Mouse (Mus musculus) ES-Bruce4 (cell line): ENCODE measurements around the gene Slc34a2. TPM values are rescaled to one million over a fixed set of nuclear protein-coding genes. Genes with fewer than 3 reads are reported as not detected.
A peak's percentile ranks its signal among the peaks of the same experiment; 100 is the strongest.

ENCODE experiments used
- H3K27ac ChIP-seq: 2 replicates; pipeline ENCODE4 v1.5.1; 2012; ENCODE audit warnings: low read length, inconsistent platforms; ENCODE audit not compliant: insufficient read depth
- H3K27me3 ChIP-seq: 2 replicates; pipeline ENCODE4 v1.6.1; 2012; ENCODE audit warnings: mild to moderate bottlenecking, low read length, inconsistent platforms; ENCODE audit not compliant: control insufficient read depth, poor library complexity, insufficient read depth, severe bottlenecking
- H3K36me3 ChIP-seq: 2 replicates; pipeline ENCODE4 v1.6.1; 2012; ENCODE audit warnings: inconsistent platforms, mild to moderate bottlenecking, low read length, moderate library complexity; ENCODE audit not compliant: control insufficient read depth, poor library complexity, insufficient read depth, severe bottlenecking
- H3K4me1 ChIP-seq: one replicate; pipeline ENCODE4 v1.8.1; 2011; ENCODE audit warnings: low read length; ENCODE audit not compliant: control insufficient read depth, insufficient read depth
- H3K4me3 ChIP-seq: 2 replicates; pipeline ENCODE4 v1.5.1; 2011; ENCODE audit warnings: low read depth, mild to moderate bottlenecking, low read length
- H3K9ac ChIP-seq: 2 replicates; pipeline ENCODE4 v1.6.1; 2012; ENCODE audit warnings: low read depth, mild to moderate bottlenecking, inconsistent platforms; ENCODE audit not compliant: poor library complexity, severe bottlenecking
- H3K9me3 ChIP-seq: replicated peaks from 2 replicates; pipeline ENCODE4 v1.6.1; 2012; ENCODE audit warnings: mild to moderate bottlenecking, low read length, inconsistent platforms; ENCODE audit not compliant: control insufficient read depth, poor library complexity, insufficient read depth, severe bottlenecking
- CTCF ChIP-seq: IDR thresholded peaks from one replicate; pipeline ENCODE4 v1.8.1; 2011; ENCODE audit warnings: low read depth, low read length
- EP300 ChIP-seq: IDR thresholded peaks from 2 replicates; pipeline ENCODE4 v1.6.1; 2011; ENCODE audit warnings: low read depth, low read length; ENCODE audit not compliant: insufficient read depth
- POLR2A ChIP-seq: IDR thresholded peaks from one replicate; pipeline ENCODE4 v1.8.1; 2011; ENCODE audit warnings: low read length; ENCODE audit not compliant: insufficient read depth
- polyA plus RNA-seq: library from polyadenylated mRNA; stranded (reverse); fragments of >200 nt; gene quantifications from 2 replicates; pipeline ENCODE4 v1.2.4, GENCODE M21; 2011; ENCODE audit warnings: low read depth; ENCODE audit not compliant: missing spikeins, insufficient read depth, insufficient read length

Gene Slc34a2
- polyA plus RNA-seq, 1 experiment = 1.8 TPM

DNA sequence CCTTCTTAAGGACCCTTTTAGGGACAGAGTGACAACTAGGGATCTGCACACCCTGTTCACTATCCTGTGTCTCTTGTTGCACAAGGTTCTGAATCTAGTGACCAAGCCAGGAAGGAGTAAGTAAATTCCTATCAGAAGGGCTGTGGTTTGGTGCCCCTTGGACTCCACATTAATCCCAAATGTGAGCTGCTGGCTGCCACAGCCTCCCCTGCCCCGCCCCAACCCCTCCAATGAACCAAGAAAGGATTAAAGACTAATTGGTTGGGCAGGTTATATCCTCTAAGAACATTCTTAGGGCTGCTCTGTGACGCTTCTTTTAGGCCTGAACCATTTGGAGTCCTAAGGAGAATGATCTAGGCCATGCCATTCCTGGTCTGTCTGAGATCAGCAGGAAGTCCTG is 14.4 kb upstream of the Slc34a2 start:
- no peak overlapping the region for H3K4me3 ChIP-seq
- H3K27ac ChIP-seq = no peak overlapping the region
- peaks cover 8% of the 10 kb centered on the region for H3K4me1 ChIP-seq
- H3K27me3 ChIP-seq = no peaks in the 10 kb centered on the region; the same call in 1 of the 2 replicates
- H3K9me3 ChIP-seq = no peaks in the 10 kb centered on the region
- no peak for TF ChIP-seq POLR2A
- no peak for TF ChIP-seq EP300
- no peak for TF ChIP-seq CTCF
- no peaks in the 10 kb centered on the region for H3K36me3 ChIP-seq
- no peak overlapping the region for H3K9ac ChIP-seq

DNA sequence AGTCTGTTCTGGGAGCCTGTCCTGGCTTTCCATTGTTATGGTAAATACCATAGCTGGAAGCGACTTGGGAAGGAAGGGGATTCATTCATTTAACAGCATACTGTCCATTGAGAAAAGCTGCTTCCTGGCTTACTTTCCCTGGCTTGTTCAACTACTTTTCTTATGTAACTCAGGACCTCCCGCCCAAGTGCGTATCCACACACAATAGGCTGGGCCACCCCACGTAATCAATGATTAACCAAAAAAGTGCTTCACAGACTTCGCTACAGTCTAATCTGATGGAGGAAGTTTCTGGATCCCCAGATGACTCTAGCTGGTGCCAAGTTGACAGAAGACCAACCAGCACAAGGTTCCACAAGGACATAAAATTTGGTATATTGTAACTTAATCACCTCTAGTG is 14.0 kb upstream of the Slc34a2 start:
- H3K4me3 ChIP-seq = no peak overlapping the region
- H3K9me3 ChIP-seq = no peaks in the 10 kb centered on the region
- H3K4me1 ChIP-seq = peaks cover 8% of the 10 kb centered on the region
- H3K27ac ChIP-seq = peak overlapping the region; percentile 59
- no peak overlapping the region for H3K9ac ChIP-seq
- no peaks in the 10 kb centered on the region for H3K36me3 ChIP-seq
- TF ChIP-seq CTCF = no peak
- no peak for TF ChIP-seq EP300
- no peaks in the 10 kb centered on the region; the same call in 1 of the 2 replicates for H3K27me3 ChIP-seq

DNA sequence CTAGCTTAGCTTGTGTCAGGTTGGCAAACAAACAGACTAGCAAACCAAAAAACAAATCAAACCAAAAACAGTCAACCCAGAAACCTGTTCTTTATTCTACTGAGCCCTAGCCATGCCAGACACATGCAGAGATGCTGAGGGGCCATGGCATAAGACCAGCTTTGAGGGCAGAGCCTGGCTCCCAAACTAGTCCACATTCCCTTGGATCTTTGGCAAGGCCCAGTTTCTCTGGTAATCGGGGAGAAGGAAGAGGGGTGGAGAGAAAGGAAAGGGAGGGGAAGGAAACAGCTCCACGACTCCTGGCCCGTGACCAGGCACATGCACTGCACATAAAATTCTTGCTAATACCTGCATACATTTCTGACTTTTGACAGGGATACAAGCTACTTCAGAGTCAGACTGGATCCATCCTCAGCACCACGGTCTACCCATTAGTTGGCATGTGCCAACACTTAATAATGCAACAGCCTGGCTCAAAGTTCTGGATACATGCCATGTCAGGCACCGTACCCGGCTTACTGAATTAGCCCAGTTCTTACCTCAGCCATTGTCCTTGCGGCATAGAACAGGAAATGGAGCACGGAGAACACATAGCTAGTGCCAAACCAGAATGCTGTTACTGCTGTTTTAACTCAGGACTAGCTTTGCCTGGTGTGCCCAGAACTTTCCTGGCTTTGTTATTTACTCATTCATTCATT is 12.5 kb upstream of the Slc34a2 start:
- TF ChIP-seq POLR2A = no peak
- no peak for TF ChIP-seq EP300
- TF ChIP-seq CTCF = no peak
- H3K9me3 ChIP-seq = 0 out of 2 replicates have a peak, but pooled peaks cover 2% of the 10 kb centered on the region

GRCm38 (mm10) chr5:53031346-53031745 is 6.5 kb upstream of the Slc34a2 start:
- Histone ChIP-seq H3K4me1 (no peaks in the 10 kb centered on the region), H3K27me3 (no peaks in the 10 kb centered on the region), H3K27ac (no peak overlapping the region), H3K4me3 (no peak overlapping the region), H3K9ac (no peak overlapping the region), H3K9me3 (0 out of 2 replicates have a peak, but pooled peaks cover 2% of the 10 kb centered on the region), H3K36me3 (no peaks in the 10 kb centered on the region)
- TF ChIP-seq POLR2A = no peak
- no peak for TF ChIP-seq CTCF
- no peak for TF ChIP-seq EP300

More for the DNA sequence above, 12.5 kb upstream of the Slc34a2 start:
- Histone ChIP-seq H3K36me3 (no peaks in the 10 kb centered on the region), H3K4me3 (no peak overlapping the region), H3K27me3 (no peaks in the 10 kb centered on the region), H3K27ac (no peak overlapping the region), H3K9ac (no peak overlapping the region), H3K4me1 (peaks cover 8% of the 10 kb centered on the region)

- Histone ChIP-seq H3K4me1 (no peaks in the 10 kb centered on the region), H3K27me3 (no peaks in the 10 kb centered on the region), H3K27ac (no peak overlapping the region), H3K36me3 (no peaks in the 10 kb centered on the region), H3K9me3 (no peaks in the 10 kb centered on the region), H3K9ac (no peak overlapping the region), H3K4me3 (no peak overlapping the region)
- TF ChIP-seq POLR2A (no peak), EP300 (no peak), CTCF (no peak)
Measured at GRCm38 (mm10) chr5:53042034-53042748, 4.3 kb downstream of the Slc34a2 start.

GRCm38 (mm10) chr5:53042771-53043371 is 5.0 kb downstream of the Slc34a2 start:
- H3K9me3 ChIP-seq = no peaks in the 10 kb centered on the region
- no peaks in the 10 kb centered on the region for H3K27me3 ChIP-seq
- TF ChIP-seq EP300 (no peak), CTCF (no peak), POLR2A (no peak)
- no peak overlapping the region for H3K27ac ChIP-seq
- no peaks in the 10 kb centered on the region for H3K4me1 ChIP-seq
- no peaks in the 10 kb centered on the region for H3K36me3 ChIP-seq
- H3K4me3 ChIP-seq = no peak overlapping the region
- H3K9ac ChIP-seq = no peak overlapping the region
